Mouse (Mus musculus) CH12.LX (cell line): Measurements from ENCODE around the gene Cobll1. TPM values are rescaled to one million over a fixed set of nuclear protein-coding genes. Genes with fewer than 3 reads are reported as not detected.

Source experiments
- DNase-seq: peaks from one replicate; pipeline ENCODE4 v3.0.0-alpha.2; 2013; ENCODE audit errors: extremely low read depth
- H3K27ac ChIP-seq: 2 replicates; pipeline ENCODE4 v1.5.1; 2012; ENCODE audit warnings: low read depth, mild to moderate bottlenecking, control low read depth, moderate library complexity; ENCODE audit not compliant: insufficient read depth
- H3K27me3 ChIP-seq: replicated peaks from 2 replicates; pipeline ENCODE3; 2012; ENCODE audit warnings: inconsistent platforms
- H3K36me3 ChIP-seq, 2 experiments: replicated peaks in 1 of 2; 2 replicates each; pipeline versions ENCODE3 to v1.6.1; 2012; ENCODE audit warnings: inconsistent platforms in 1 of 2, low read length in 1 of 2, mild to moderate bottlenecking in 1 of 2, mixed read lengths in 1 of 2, moderate library complexity in 1 of 2; ENCODE audit not compliant: control insufficient read depth in 1 of 2, insufficient read depth in 1 of 2
- H3K4me1 ChIP-seq, 2 experiments: 2 replicates each; pipeline ENCODE4 v1.6.1; 2012; ENCODE audit warnings: inconsistent platforms in 1 of 2, moderate library complexity in 1 of 2; ENCODE audit not compliant: insufficient read depth in 2 of 2, control insufficient read depth in 1 of 2
- H3K4me2 ChIP-seq: 2 replicates; pipeline ENCODE4 v1.6.1; 2012; ENCODE audit warnings: low read depth, mild to moderate bottlenecking, control low read depth; ENCODE audit not compliant: poor library complexity, insufficient read depth, severe bottlenecking
- H3K4me3 ChIP-seq, 3 experiments: fragments of 150-350 bp in 1 of 3; sonication (generic) in 1 of 3; replicated peaks in 1 of 3; 2 replicates each; pipeline versions ENCODE3 to v1.5.1; 2011 to 2012; ENCODE audit warnings: low read depth in 2 of 3, low read length in 2 of 3, mild to moderate bottlenecking in 2 of 3, moderate library complexity in 2 of 3, control low read depth in 1 of 3, improper control_type of control experiment in 1 of 3, inconsistent platforms in 1 of 3, mixed read lengths in 1 of 3; ENCODE audit not compliant: poor library complexity in 1 of 3
- H3K79me2 ChIP-seq: replicated peaks from 2 replicates; pipeline ENCODE4 v1.6.1; 2012; ENCODE audit warnings: mild to moderate bottlenecking, moderate library complexity; ENCODE audit not compliant: control insufficient read depth, poor library complexity, insufficient read depth, severe bottlenecking; ENCODE audit errors: extremely low read depth
- H3K9ac ChIP-seq: 2 replicates; pipeline ENCODE4 v1.6.1; 2012; ENCODE audit warnings: low read depth, mild to moderate bottlenecking, control low read depth, moderate library complexity; ENCODE audit not compliant: insufficient read depth
- H3K9me3 ChIP-seq: replicated peaks from 2 replicates; pipeline ENCODE3; 2012; ENCODE audit warnings: low read length, inconsistent platforms, mixed read lengths
- CHD1 ChIP-seq: IDR thresholded peaks from 2 replicates; pipeline ENCODE4 v1.6.1; 2012; ENCODE audit warnings: low read depth, low read length, improper control_type of control experiment, inconsistent platforms
- EP300 ChIP-seq: IDR thresholded peaks from 2 replicates; pipeline ENCODE4 v1.6.1; 2011; ENCODE audit warnings: low read length, improper control_type of control experiment
- ETS1 ChIP-seq: conservative IDR thresholded peaks from 2 replicates; pipeline ENCODE4 v1.6.1; 2012; ENCODE audit warnings: low read depth, mild to moderate bottlenecking, inconsistent platforms, low read length, improper control_type of control experiment, moderate library complexity
- GABPA ChIP-seq: IDR thresholded peaks from 2 replicates; pipeline ENCODE4 v1.6.1; 2012; ENCODE audit warnings: low read depth, low read length, improper control_type of control experiment, inconsistent platforms; ENCODE audit not compliant: insufficient replicate concordance
- HCFC1 ChIP-seq: IDR thresholded peaks from 2 replicates; pipeline ENCODE4 v1.6.1; 2012; ENCODE audit warnings: low read depth, mild to moderate bottlenecking, inconsistent platforms, low read length, improper control_type of control experiment
- JUN ChIP-seq: IDR thresholded peaks from 2 replicates; pipeline ENCODE4 v1.6.1; 2011; ENCODE audit warnings: low read depth, mild to moderate bottlenecking, low read length, improper control_type of control experiment, moderate library complexity; ENCODE audit not compliant: insufficient read depth
- MAX ChIP-seq: IDR thresholded peaks from 2 replicates; pipeline ENCODE4 v1.6.1; 2011; ENCODE audit warnings: low read length, improper control_type of control experiment
- MAZ ChIP-seq: IDR thresholded peaks from 2 replicates; pipeline ENCODE4 v1.6.1; 2012; ENCODE audit warnings: low read depth, mild to moderate bottlenecking, inconsistent platforms, low read length, improper control_type of control experiment, moderate library complexity
- MEF2A ChIP-seq: IDR thresholded peaks from 2 replicates; pipeline ENCODE4 v1.6.1; 2014; ENCODE audit warnings: low read depth, mild to moderate bottlenecking, inconsistent platforms, low read length, improper control_type of control experiment, borderline replicate concordance
- MXI1 ChIP-seq: IDR thresholded peaks from 2 replicates; pipeline ENCODE4 v1.6.1; 2011; ENCODE audit warnings: mild to moderate bottlenecking, low read depth, low read length, improper control_type of control experiment
- MYC ChIP-seq: IDR thresholded peaks from 2 replicates; pipeline ENCODE4 v1.6.1; 2011; ENCODE audit warnings: low read depth, mild to moderate bottlenecking, improper control_type of control experiment, low read length
- NELFE ChIP-seq: IDR thresholded peaks from 2 replicates; pipeline ENCODE4 v1.6.1; 2011; ENCODE audit warnings: low read depth, low read length, improper control_type of control experiment
- NRF1 ChIP-seq: IDR thresholded peaks from 2 replicates; pipeline ENCODE4 v1.6.1; 2014; ENCODE audit warnings: low read depth, mild to moderate bottlenecking, inconsistent platforms, low read length, improper control_type of control experiment, moderate library complexity
- PAX5 ChIP-seq: IDR thresholded peaks from 2 replicates; pipeline ENCODE4 v1.6.1; 2012; ENCODE audit warnings: low read length, inconsistent platforms, mixed read lengths
- POLR2A ChIP-seq: IDR thresholded peaks from 2 replicates; pipeline ENCODE4 v1.6.1; 2011; ENCODE audit warnings: low read depth, mild to moderate bottlenecking, improper control_type of control experiment, low read length
- POLR2AphosphoS2 ChIP-seq: IDR thresholded peaks from 2 replicates; pipeline ENCODE4 v1.6.1; 2011; ENCODE audit warnings: low read depth, low read length, improper control_type of control experiment
- RCOR1 ChIP-seq: conservative IDR thresholded peaks from 2 replicates; pipeline ENCODE4 v1.6.1; 2012; ENCODE audit warnings: low read depth, mild to moderate bottlenecking, inconsistent platforms, low read length, improper control_type of control experiment
- SMC3 ChIP-seq: IDR thresholded peaks from 2 replicates; pipeline ENCODE4 v1.6.1; 2011; ENCODE audit warnings: low read depth, low read length, improper control_type of control experiment
- TBP ChIP-seq: conservative IDR thresholded peaks from 2 replicates; pipeline ENCODE4 v1.6.1; 2011; ENCODE audit warnings: low read depth, low read length, improper control_type of control experiment
- TCF12 ChIP-seq: IDR thresholded peaks from 2 replicates; pipeline ENCODE4 v1.6.1; 2014; ENCODE audit warnings: low read depth, mild to moderate bottlenecking, inconsistent platforms, low read length, improper control_type of control experiment
- UBTF ChIP-seq: IDR thresholded peaks from 2 replicates; pipeline ENCODE4 v1.6.1; 2012; ENCODE audit warnings: low read depth, mild to moderate bottlenecking, inconsistent platforms, low read length, improper control_type of control experiment, moderate library complexity
- USF1 ChIP-seq: IDR thresholded peaks from 2 replicates; pipeline ENCODE4 v1.6.1; 2014; ENCODE audit warnings: low read depth, mild to moderate bottlenecking, inconsistent platforms, low read length, improper control_type of control experiment
- ZNF384 ChIP-seq: IDR thresholded peaks from 2 replicates; pipeline ENCODE4 v1.6.1; 2012; ENCODE audit warnings: low read depth, low read length, improper control_type of control experiment, inconsistent platforms
- dilution Hi-C: fragments of 300-500 bp; cut with MboI; formaldehyde crosslinking; loops from 2 replicates; pipeline ENCODE4 v1.14.3; 2020; ENCODE audit warnings: low sequenced_read_pairs; ENCODE audit not compliant: extremely low pct_unique_long_range_greater_than_20kb, extremely low pct_ligation_motif_present
- in situ Hi-C: fragments of 300-500 bp; cut with MboI; formaldehyde crosslinking; loops from 3 replicates; pipeline ENCODE4 v1.14.3; 2019; ENCODE audit warnings: low sequenced_read_pairs, low pct_ligation_motif_present, low pct_unique_long_range_greater_than_20kb, mixed read lengths
- polyA plus RNA-seq: library from polyadenylated mRNA; unstranded; fragments of >175 nt; gene quantifications from 2 replicates; pipeline ENCODE4 v1.2.1, GENCODE M21; 2012; ENCODE audit warnings: low read depth; ENCODE audit not compliant: insufficient read length
- total RNA-seq, 2 experiments: library from RNA; depleted of rRNA; stranded (reverse); fragments of 300-350 nt in 1 of 2; fragments of >200 nt in 1 of 2; gene quantifications; 2 replicates each; pipeline ENCODE4 v1.2.3; 2012 to 2014

Cobll1 gene
- total and polyA plus RNA-seq, 3 experiments, result 0.67 to 1.9 (median 1.5) TPM

GRCm38 (mm10) chr2:65140330-65140922 is 98.8 kb downstream of the Cobll1 start:
- no peak for DNase-seq
- TF ChIP-seq MAZ (no peak), MYC (no peak), NELFE (no peak), PAX5 (no peak), NRF1 (no peak), MXI1 (no peak), SMC3 (no peak), TBP (no peak), USF1 (no peak), MAX (no peak), MEF2A (no peak), EP300 (no peak), CHD1 (no peak), POLR2A (no peak), JUN (no peak), POLR2AphosphoS2 (no peak), TCF12 (no peak)
- no peaks in the 10 kb centered on the region for H3K79me2 ChIP-seq
- no peaks in the 10 kb centered on the region for H3K9me3 ChIP-seq
- no peak overlapping the region for H3K27ac ChIP-seq
- no peaks in the 10 kb centered on the region for H3K36me3 ChIP-seq
- no peak overlapping the region for H3K4me3 ChIP-seq
- no peak overlapping the region for H3K9ac ChIP-seq
- in situ Hi-C loops, result loop anchor here (25.0 kb wide), 1 partner anchor 422 kb away; the partner anchor contains the start of gene Scn3a
- peaks cover 0 to 9% of the 10 kb centered on the region in 2 experiments; a peak in 2 of 4 replicates for H3K4me1 ChIP-seq
- H3K4me2 ChIP-seq, result no peak overlapping the region
- dilution Hi-C loops, result no loop called here
- no peaks in the 10 kb centered on the region for H3K27me3 ChIP-seq

DNA sequence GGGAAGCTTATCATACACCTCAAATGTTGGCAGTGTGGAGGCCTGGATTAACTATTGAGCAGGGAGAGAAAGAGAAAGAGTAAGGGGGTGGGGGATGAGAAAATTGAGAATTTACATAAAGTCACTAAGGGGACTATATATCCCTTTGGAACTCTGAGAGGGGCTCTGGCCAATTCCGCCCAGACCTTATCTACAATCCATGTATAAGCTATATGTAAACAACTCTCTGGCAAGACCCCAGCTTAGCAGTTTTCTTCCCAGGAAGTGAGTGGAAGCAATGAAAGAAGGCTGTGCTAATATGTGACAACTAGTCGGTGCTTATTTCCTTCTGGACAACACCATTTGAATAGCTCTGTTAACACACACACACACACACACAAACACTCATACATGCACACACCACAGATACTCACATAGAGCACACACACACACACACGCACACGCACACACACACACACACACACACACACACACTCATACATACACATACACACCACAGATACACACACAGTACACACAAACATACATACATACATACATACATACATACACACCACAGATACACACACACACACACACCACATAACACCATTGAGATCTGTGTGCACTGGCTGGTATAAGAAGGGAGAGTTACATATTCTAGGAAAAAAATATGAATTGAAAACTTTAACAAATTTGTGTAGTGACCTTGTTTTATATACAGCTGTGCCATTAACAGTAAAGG is 99.4 kb downstream of the Cobll1 start:
- Histone ChIP-seq H3K36me3 (no peaks in the 10 kb centered on the region), H3K27ac (no peak overlapping the region), H3K9ac (no peak overlapping the region), H3K4me2 (no peak overlapping the region), H3K4me3 (no peak overlapping the region), H3K27me3 (no peaks in the 10 kb centered on the region), H3K4me1 (peaks cover 0 to 9% of the 10 kb centered on the region in 2 experiments; a peak in 2 of 4 replicates), H3K79me2 (no peaks in the 10 kb centered on the region), H3K9me3 (no peaks in the 10 kb centered on the region)
- dilution Hi-C loops (no loop called here), in situ Hi-C loops (loop anchor here (25.0 kb wide), 1 partner anchor 423 kb away; the partner anchor contains the start of gene Scn3a)
- TF ChIP-seq GABPA (no peak), ZNF384 (no peak), ETS1 (no peak), RCOR1 (no peak), POLR2AphosphoS2 (no peak), CHD1 (no peak), MAZ (no peak), UBTF (no peak), HCFC1 (no peak)
- DNase-seq, result no peak
